In the genomic region with DNA sequence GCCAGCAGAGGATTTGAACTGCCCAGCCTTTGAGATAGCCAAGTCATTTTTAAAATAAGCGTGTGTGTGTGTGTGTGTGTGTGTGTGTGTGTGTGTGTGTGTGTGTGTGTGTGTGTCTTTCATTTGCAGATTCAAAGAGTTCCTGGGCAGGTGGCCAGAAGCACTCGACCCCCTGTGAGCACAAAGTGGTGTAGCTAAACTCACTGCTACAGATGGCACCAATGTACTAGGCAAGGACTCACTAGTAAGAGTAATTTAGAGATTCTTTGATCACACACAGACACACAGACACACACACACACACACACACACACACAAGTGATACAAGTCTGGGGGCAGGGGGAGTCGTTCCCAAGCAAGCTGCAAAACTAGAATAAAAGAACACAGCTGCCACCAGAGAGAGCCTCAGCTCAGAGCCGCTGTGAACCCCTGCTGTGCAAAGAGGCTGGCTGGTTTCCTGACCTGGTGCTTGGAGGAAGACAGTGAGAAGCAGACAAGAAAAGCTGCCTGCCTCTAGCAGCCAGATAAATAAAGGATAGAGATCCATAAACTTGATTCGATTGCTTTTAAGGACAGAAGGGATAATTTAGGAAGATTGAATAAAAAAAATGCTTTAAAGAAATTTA, we compare ENCODE assay signal across 13 mouse cellular contexts. TPM values are rescaled to one million over a fixed set of nuclear protein-coding genes. Genes with fewer than 3 reads are reported as not detected.
DNase-seq lines count a peak whose midpoint lies in the region; ATAC-seq and TF ChIP-seq lines count a peak whose summit lies in the region.
"Had no signal": no experiment of that assay in that cellular context is flagged by ENCODE, and none has a peak within 500 bp of the region (broad histone marks: within the 10 kb centered on the region; RNA-seq: fewer than 3 reads in every experiment).

No protein-coding gene starts in this region.

- 0 out of 2 replicates have a peak, but pooled peaks cover 1% of the 10 kb centered on the region for H3K4me1 ChIP-seq in forebrain, embryonic 11.5 days (replicated peaks; ENCODE audit: control insufficient read depth, insufficient read depth, low read length)
- H3K4me1 ChIP-seq in forebrain, embryonic 10.5 days = peaks cover 7% of the 10 kb centered on the region
- peaks cover 3 to 7% of the 10 kb centered on the region in 2 experiments; a peak in 2 of 4 replicates for H3K4me1 ChIP-seq in ES-E14 (ENCODE audit: control insufficient read depth in 2 of 2, insufficient read depth in 2 of 2, low read length in 2 of 2, poor library complexity in 1 of 2)
- no peaks in the 10 kb centered on the region for H3K4me1 ChIP-seq in forebrain, embryonic 15.5 days
- H3K4me1 ChIP-seq: kidney, embryonic 15.5 days had no signal

- WGBS in forebrain, embryonic 11.5 days = 33% methylated on average over 5 of the region's 5 CpGs
- WGBS in forebrain, embryonic 10.5 days = 37% methylated on average over 5 of the region's 5 CpGs
- 16% methylated on average over 5 of the region's 5 CpGs for WGBS in forebrain, embryonic 15.5 days

- DNase-seq in forebrain, embryonic 11.5 days (ENCODE audit: low spot score) = peak; percentile 61
- no peak for DNase-seq in forebrain, embryonic 10.5 days (ENCODE audit: extremely low spot score, low spot score)
- DNase-seq in lung, adult 18-20 months = peak; percentile 12 to 25
- DNase-seq in lung, postnatal 25 days (ENCODE audit: low spot score) = no peak
- peak; percentile 69 for DNase-seq in ES-E14 (ENCODE audit: low read depth, low spot score)
- no peak for DNase-seq in gastrocnemius, postnatal 4 days (ENCODE audit: low spot score in 2 of 2)
- DNase-seq in layer of hippocampus, postnatal 36 days = no peak
- DNase-seq: adrenal gland, postnatal 14 days; gastrocnemius, postnatal 10 days; layer of hippocampus, adult 9-11 months had no signal

- H3K9ac ChIP-seq in forebrain, embryonic 11.5 days (ENCODE audit: low read length) = no peak overlapping the region
- H3K9ac ChIP-seq in ES-E14 (ENCODE audit: insufficient read depth, low read depth, low read length, poor library complexity, severe bottlenecking) = no peak overlapping the region; the same call in 1 of the 2 replicates
- no peak overlapping the region for H3K9ac ChIP-seq in forebrain, embryonic 15.5 days (replicated peaks)
- H3K9ac ChIP-seq: kidney, embryonic 15.5 days had no signal

- in situ Hi-C loops in ES-E14 (cut with MboI; ENCODE audit: low sequenced_read_pairs in 2 of 2, unreplicated experiment in 2 of 2) = no loop called here

- no peak overlapping the region for H3K4me3 ChIP-seq in forebrain, embryonic 11.5 days (ENCODE audit: low read depth, low read length)
- H3K4me3 ChIP-seq in forebrain, embryonic 10.5 days = no peak overlapping the region
- no peak overlapping the region for H3K4me3 ChIP-seq in ES-E14 (ENCODE audit: insufficient read depth in 1 of 2, low read depth in 1 of 2, low read length in 2 of 2, poor library complexity in 1 of 2, severe bottlenecking in 1 of 2)
- no peak overlapping the region for H3K4me3 ChIP-seq in forebrain, embryonic 15.5 days
- H3K4me3 ChIP-seq: kidney, embryonic 15.5 days had no signal

- no peaks in the 10 kb centered on the region for H3K9me3 ChIP-seq in forebrain, embryonic 11.5 days (ENCODE audit: control insufficient read depth, low read length)
- no peaks in the 10 kb centered on the region for H3K9me3 ChIP-seq in forebrain, embryonic 10.5 days
- H3K9me3 ChIP-seq in ES-E14 (ENCODE audit: control insufficient read depth, insufficient read depth, low read depth, low read length) = no peaks in the 10 kb centered on the region
- no peaks in the 10 kb centered on the region for H3K9me3 ChIP-seq in forebrain, embryonic 15.5 days
- H3K9me3 ChIP-seq: kidney, embryonic 15.5 days had no signal

- 0 out of 2 replicates have a peak, but pooled peaks have one; percentile 15 for ATAC-seq in forebrain, embryonic 11.5 days (replicated peaks; ENCODE audit: low FRiP score)
- ATAC-seq in forebrain, embryonic 15.5 days (replicated peaks) = 0 out of 2 replicates have a peak, but pooled peaks have one; percentile 60

- H3K36me3 ChIP-seq in forebrain, embryonic 11.5 days (ENCODE audit: control insufficient read depth, insufficient read depth, low read length) = no peaks in the 10 kb centered on the region
- no peaks in the 10 kb centered on the region for H3K36me3 ChIP-seq in forebrain, embryonic 10.5 days (replicated peaks)
- H3K36me3 ChIP-seq in ES-E14 (ENCODE audit: control insufficient read depth, insufficient read depth, low read length, poor library complexity, severe bottlenecking) = no peaks in the 10 kb centered on the region
- no peaks in the 10 kb centered on the region for H3K36me3 ChIP-seq in forebrain, embryonic 15.5 days
- H3K36me3 ChIP-seq: kidney, embryonic 15.5 days had no signal

- no peak overlapping the region for H3K4me2 ChIP-seq in forebrain, embryonic 11.5 days (ENCODE audit: low read depth, low read length, severe bottlenecking)
- no peak overlapping the region for H3K4me2 ChIP-seq in forebrain, embryonic 15.5 days (replicated peaks)
- H3K4me2 ChIP-seq: kidney, embryonic 15.5 days had no signal

- H3K27me3 ChIP-seq in forebrain, embryonic 11.5 days (ENCODE audit: control insufficient read depth, insufficient read depth, low read length) = no peaks in the 10 kb centered on the region
- H3K27me3 ChIP-seq in forebrain, embryonic 10.5 days (ENCODE audit: poor library complexity, severe bottlenecking) = no peaks in the 10 kb centered on the region
- no peaks in the 10 kb centered on the region for H3K27me3 ChIP-seq in forebrain, embryonic 15.5 days
- H3K27me3 ChIP-seq: kidney, embryonic 15.5 days had no signal

- no peak overlapping the region for H3K27ac ChIP-seq in forebrain, embryonic 11.5 days (ENCODE audit: low read depth, low read length)
- no peak overlapping the region for H3K27ac ChIP-seq in forebrain, embryonic 10.5 days
- peak overlapping the region; percentile 60; the same call in 1 of the 2 replicates for H3K27ac ChIP-seq in ES-E14 (ENCODE audit: insufficient read depth, low read depth, low read length, poor library complexity, severe bottlenecking)
- H3K27ac ChIP-seq in forebrain, embryonic 15.5 days (replicated peaks) = no peak overlapping the region
- H3K27ac ChIP-seq: kidney, embryonic 15.5 days had no signal

TF ChIP-seq in ES-E14, 5 proteins besides CTCF, POLR2A, EP300 and RAD21:
- TF ChIP-seq CHD2 (IDR thresholded peaks at IDR 0.05; ENCODE audit: low read depth, low read length) = no peak
- TF ChIP-seq ZNF384 (IDR thresholded peaks at IDR 0.05; ENCODE audit: low read depth, low read length) = no peak
- no peak for TF ChIP-seq MAFK (IDR thresholded peaks at IDR 0.05; ENCODE audit: insufficient read depth, low read depth, low read length)
- TF ChIP-seq ZC3H11A (IDR thresholded peaks at IDR 0.05; ENCODE audit: borderline replicate concordance, low read depth, low read length) = no peak
- TF ChIP-seq HCFC1 (IDR thresholded peaks at IDR 0.05; ENCODE audit: borderline replicate concordance, insufficient read depth, low read length) = no peak

RNA-seq across cellular contexts. Expression of a gene that starts 19.3 kb away (rescaled TPM):
- 3.2 and 3.5 TPM in 2 replicates for polyA plus RNA-seq in forebrain, embryonic 11.5 days (2014; fragmentation: Nextera tagmentation; extraction: Ambion mirVana)
- polyA plus RNA-seq in forebrain, embryonic 10.5 days (2016; fragmentation: Nextera tagmentation; extraction: Ambion mirVana) = 3.5 and 3.8 TPM in 2 replicates
- total RNA-seq in ES-E14 (2012; rRNA removed) = 2.7 and 4.0 TPM in 2 replicates
- 0.88 and 1.2 TPM in 2 replicates for polyA plus RNA-seq in forebrain, embryonic 15.5 days (2015; fragmentation: Nextera tagmentation; extraction: Ambion mirVana)
- 10 to 100 TPM; 11.7 to 18.0 TPM for total RNA-seq in gastrocnemius, postnatal 4 days (2021)
- 1 to 10 TPM; 4.0 to 5.0 TPM for total RNA-seq in layer of hippocampus, postnatal 36 days (2021)
- total RNA-seq: monocyte, adult 5-6 weeks had no signal

RNA-seq across cellular contexts. Expression of a gene that starts 26.4 kb away (rescaled TPM):
- 10.9 and 13.8 TPM in 2 replicates for polyA plus RNA-seq in forebrain, embryonic 11.5 days (2014; fragmentation: Nextera tagmentation; extraction: Ambion mirVana)
- polyA plus RNA-seq in forebrain, embryonic 10.5 days (2016; fragmentation: Nextera tagmentation; extraction: Ambion mirVana) = 11.3 and 12.1 TPM in 2 replicates
- 37.4 and 42.5 TPM in 2 replicates for total RNA-seq in ES-E14 (2012; rRNA removed)
- 6.0 and 6.3 TPM in 2 replicates for polyA plus RNA-seq in forebrain, embryonic 15.5 days (2015; fragmentation: Nextera tagmentation; extraction: Ambion mirVana)
- total RNA-seq in gastrocnemius, postnatal 4 days (2021) = 10 to 100 TPM; 12.2 to 15.0 TPM
- total RNA-seq in layer of hippocampus, postnatal 36 days (2021) = 10 to 100 TPM; 14.7 to 17.3 TPM

Comparison
In these comparisons a context has a peak if more than half of its experiments do, and no peak if none do; other contexts are left out.
1. DNase-seq: peak in forebrain, embryonic 11.5 days (single experiment), lung, adult 18-20 months (2 of 2) and ES-E14 (single experiment); none in forebrain, embryonic 10.5 days (single experiment), lung, postnatal 25 days (single experiment), gastrocnemius, postnatal 4 days (0 of 2) and layer of hippocampus, postnatal 36 days (0 of 2).